Mouse (Mus musculus) midbrain, embryonic 14.5 days (tissue): Measurements from ENCODE around the gene Cdkl5. TPM values are rescaled to one million over a fixed set of nuclear protein-coding genes. Genes with fewer than 3 reads are reported as not detected.

Source experiments
- ATAC-seq: fragments of 200-750 bp; cut with Nextera tagmentation; 2 replicates; pipeline ENCODE4 v1.8.0; 2017; ENCODE audit warnings: moderate number of reproducible peaks, moderate library complexity; ENCODE audit not compliant: low FRiP score, low TSS enrichment
- DNase-seq: peaks from one replicate; pipeline ENCODE4 v3.0.0-alpha.2; 2015
- H3K27ac ChIP-seq: fragments of 300-500 bp; sonication (generic); replicated peaks from 2 replicates; pipeline ENCODE4 v1.5.1; 2014; ENCODE audit warnings: mild to moderate bottlenecking, low read depth, low read length, moderate library complexity
- H3K27me3 ChIP-seq: fragments of 300-500 bp; sonication (generic); 2 replicates; pipeline ENCODE4 v1.6.1; 2014; ENCODE audit warnings: low read length, control low read depth, mixed read lengths; ENCODE audit not compliant: control insufficient read depth, insufficient read depth
- H3K36me3 ChIP-seq: fragments of 300-500 bp; sonication (generic); 2 replicates; pipeline ENCODE4 v1.6.1; 2014; ENCODE audit warnings: low read length, control low read depth; ENCODE audit not compliant: control insufficient read depth, insufficient read depth
- H3K4me1 ChIP-seq: fragments of 300-500 bp; sonication (generic); 2 replicates; pipeline ENCODE4 v1.6.1; 2014; ENCODE audit warnings: mild to moderate bottlenecking, antibody characterized with exemption, low read length, control low read depth; ENCODE audit not compliant: control insufficient read depth, insufficient read depth
- H3K4me2 ChIP-seq: fragments of 300-500 bp; sonication (generic); 2 replicates; pipeline ENCODE4 v1.6.1; 2014; ENCODE audit warnings: mild to moderate bottlenecking, low read length, moderate library complexity
- H3K4me3 ChIP-seq: fragments of 300-500 bp; sonication (generic); replicated peaks from 2 replicates; pipeline ENCODE4 v1.5.1; 2014; ENCODE audit warnings: low read depth, low read length
- H3K9ac ChIP-seq: fragments of 300-500 bp; sonication (generic); replicated peaks from 2 replicates; pipeline ENCODE4 v1.6.1; 2014; ENCODE audit warnings: mild to moderate bottlenecking, low read length, moderate library complexity
- H3K9me3 ChIP-seq: fragments of 300-500 bp; sonication (generic); 2 replicates; pipeline ENCODE4 v1.6.1; 2016; ENCODE audit warnings: low read length, control low read depth, mixed read lengths; ENCODE audit not compliant: control insufficient read depth
- WGBS: fragments of 180-500 bp; shearing (Covaris S2); extraction: QIAGEN DNeasy Blood & Tissue Kit; methylation state at CpG from one replicate; pipeline ENCODE4 v1.1.7; 2014; 5-methylcytosine and 5-hydroxymethylcytosine counted together
- polyA plus RNA-seq: library from polyadenylated mRNA; unstranded; fragments of >200 nt; fragmentation: Nextera tagmentation; extraction: Ambion mirVana; gene quantifications from 2 replicates; pipeline ENCODE4 v1.2.1, GENCODE M21; 2014

The Cdkl5 gene
- polyA plus RNA-seq, 1 experiment from 2014 or later: 6.1 TPM

GRCm38 (mm10) chrX:160745399-160745798 is 249.1 kb downstream of the Cdkl5 start:
- no peak overlapping the region for H3K4me3 ChIP-seq
- H3K4me2 ChIP-seq: no peak overlapping the region
- no peaks in the 10 kb centered on the region for H3K9me3 ChIP-seq
- DNase-seq: no peak
- H3K4me1 ChIP-seq: no peaks in the 10 kb centered on the region
- H3K27me3 ChIP-seq: no peaks in the 10 kb centered on the region
- ATAC-seq: no peak
- H3K27ac ChIP-seq: no peak overlapping the region
- 96% methylated on average over 1 of the region's 1 CpGs for WGBS
- H3K36me3 ChIP-seq: no peaks in the 10 kb centered on the region
- no peak overlapping the region for H3K9ac ChIP-seq

GRCm38 (mm10) chrX:160735650-160736049 is 258.9 kb downstream of the Cdkl5 start, which contains the start of gene Ppef1:
TSS of gene Ppef1 (minus strand) at chrX:160735765.
- H3K36me3 ChIP-seq: no peaks in the 10 kb centered on the region
- ATAC-seq: no peak
- DNase-seq: no peak
- H3K27me3 ChIP-seq: no peaks in the 10 kb centered on the region; the same call in 1 of the 2 replicates
- WGBS: 66% methylated on average over 5 of the region's 5 CpGs
- H3K9me3 ChIP-seq: no peaks in the 10 kb centered on the region
- H3K9ac ChIP-seq: no peak within 1 kb of the TSS
- no peaks in the 10 kb centered on the region for H3K4me1 ChIP-seq
- H3K4me3 ChIP-seq: no peak within 1 kb of the TSS
- H3K4me2 ChIP-seq: no peak within 1 kb of the TSS
- no peak within 1 kb of the TSS for H3K27ac ChIP-seq

Other genes with a start within 250 kb of the Cdkl5 start
- 0.04 and 0.07 TPM in 2 replicates for gene Rs1, start 226.7 kb downstream of the Cdkl5 start, polyA plus RNA-seq
- not detected in 2 replicates for gene Gja6, start 87.7 kb downstream of the Cdkl5 start, polyA plus RNA-seq
- gene Scml2, start 122.5 kb upstream of the Cdkl5 start, polyA plus RNA-seq: 2.1 and 3.4 TPM in 2 replicates